Mouse (Mus musculus) lung, adult 18-20 months (tissue): ENCODE measurements around the gene Sfmbt1.

Experiments
- DNase-seq, 2 experiments: peaks; one replicate each; pipeline ENCODE4 v3.0.0; 2022; ENCODE audit warnings: mixed read lengths in 2 of 2

Gene Sfmbt1

GRCm38 (mm10) chr14:30714799-30715617 lies at the start of gene Sfmbt1:
Gene Sfmbt1, plus strand, starts transcription at chr14:30714849.
- DNase-seq = peak in 1 of 2 experiments; percentile 33

- peak; percentile 72 to 75 for DNase-seq
Observed at GRCm38 (mm10) chr14:30666061-30666460, 48.6 kb upstream of the Sfmbt1 start.

- DNase-seq = no peak
Observed at GRCm38 (mm10) chr14:30666604-30667003, 48.0 kb upstream of the Sfmbt1 start.

GRCm38 (mm10) chr14:30670161-30670560 lies 44.5 kb upstream of the Sfmbt1 start:
- DNase-seq = no peak

- no peak for DNase-seq
Observed at GRCm38 (mm10) chr14:30671095-30671985, 43.3 kb upstream of the Sfmbt1 start.

GRCm38 (mm10) chr14:30671986-30672312 lies 42.7 kb upstream of the Sfmbt1 start:
- DNase-seq = peak; percentile 83 to 85

GRCm38 (mm10) chr14:30674947-30675346 lies 39.7 kb upstream of the Sfmbt1 start:
- peak; percentile 75 to 80 for DNase-seq

GRCm38 (mm10) chr14:30682131-30682530 lies 32.5 kb upstream of the Sfmbt1 start:
- DNase-seq = no peak

GRCm38 (mm10) chr14:30690685-30691084 lies 24.0 kb upstream of the Sfmbt1 start:
- no peak for DNase-seq

GRCm38 (mm10) chr14:30692439-30692838 lies 22.2 kb upstream of the Sfmbt1 start:
- no peak for DNase-seq

GRCm38 (mm10) chr14:30694786-30695185 lies 19.9 kb upstream of the Sfmbt1 start:
- DNase-seq = peak; percentile 18 to 28

GRCm38 (mm10) chr14:30695609-30696008 lies 19.0 kb upstream of the Sfmbt1 start:
- DNase-seq = peak; percentile 79 to 82

GRCm38 (mm10) chr14:30697407-30698052 lies 17.1 kb upstream of the Sfmbt1 start:
- no peak for DNase-seq

GRCm38 (mm10) chr14:30699656-30700055 lies 15.0 kb upstream of the Sfmbt1 start:
- DNase-seq = peak; percentile 23 to 57

- DNase-seq = no peak
Observed at GRCm38 (mm10) chr14:30702512-30702911, 12.1 kb upstream of the Sfmbt1 start.

GRCm38 (mm10) chr14:30703079-30703478 lies 11.6 kb upstream of the Sfmbt1 start:
- no peak for DNase-seq

GRCm38 (mm10) chr14:30704098-30704855 lies 10.4 kb upstream of the Sfmbt1 start:
- no peak for DNase-seq

- DNase-seq = no peak
Observed at GRCm38 (mm10) chr14:30711892-30712291, 2.8 kb upstream of the Sfmbt1 start.

- no peak for DNase-seq
Observed at GRCm38 (mm10) chr14:30713769-30714168, 880 bp upstream of the Sfmbt1 start.

GRCm38 (mm10) chr14:30715618-30716050 lies 985 bp downstream of the Sfmbt1 start:
- DNase-seq = peak; percentile 78 to 79

- DNase-seq = peak; percentile 53 to 56
Observed at GRCm38 (mm10) chr14:30716051-30716952, 1.7 kb downstream of the Sfmbt1 start.
